Mouse (Mus musculus) brain, embryonic 14.5 days (tissue): ENCODE measurements at regions not wholly inside any gene's neighbourhood (a gene's known extent, or its start where the extent isn't known, plus 50 kb on each side); places are given as distances from the start of the nearest gene placed in this dataset.

ENCODE experiments used
- CTCF ChIP-seq: fragments of 200-500 bp; IDR thresholded peaks from 2 replicates; pipeline ENCODE4 v1.5.1; 2012; ENCODE audit warnings: inconsistent platforms, mild to moderate bottlenecking, moderate library complexity, borderline replicate concordance; ENCODE audit not compliant: insufficient read depth, insufficient read length; ENCODE audit errors: extremely low read depth
- POLR2A ChIP-seq: fragments of 200-500 bp; IDR thresholded peaks from 2 replicates; pipeline ENCODE4 v1.6.1; 2012; ENCODE audit warnings: mild to moderate bottlenecking, inconsistent platforms, borderline replicate concordance; ENCODE audit not compliant: poor library complexity, insufficient read depth, insufficient read length, severe bottlenecking; ENCODE audit errors: extremely low read depth

DNA sequence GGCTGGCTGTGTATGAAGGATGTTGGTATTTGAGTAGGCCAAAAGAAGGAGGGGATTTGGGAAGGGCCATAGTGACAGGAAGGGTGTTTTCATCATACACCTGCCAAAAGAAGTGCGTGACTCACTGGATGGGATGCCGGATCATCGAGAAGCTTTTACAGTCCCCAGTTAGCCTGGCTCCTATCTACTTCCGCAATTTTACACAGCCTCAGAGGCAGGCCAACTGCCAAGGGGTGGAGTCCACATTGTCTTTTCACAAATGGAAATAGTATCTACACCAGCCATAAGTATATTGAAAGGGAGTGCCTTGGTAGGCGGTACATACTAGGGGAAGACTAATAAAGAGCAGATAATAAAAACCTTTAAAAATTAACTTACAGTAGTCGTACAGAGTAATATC lies 189.3 kb downstream of the Mid1ip1 start:
- TF ChIP-seq POLR2A (no peak), CTCF (no peak)
